In genomic region chr2:152924128-152924527, GRCm38 (mm10) we compare ENCODE assay signal across 28 mouse cellular contexts. TPM values are rescaled to one million over a fixed set of nuclear protein-coding genes. Genes with fewer than 3 reads are reported as not detected.
DNase-seq lines count a peak whose midpoint lies in the region; ATAC-seq and TF ChIP-seq lines count a peak whose summit lies in the region.
"Had no signal": no experiment of that assay in that cellular context is flagged by ENCODE, and none has a peak within 500 bp of the region (broad histone marks: within the 10 kb centered on the region; RNA-seq: fewer than 3 reads in every experiment).

No protein-coding gene starts in this region.

- TF ChIP-seq CTCF in gastrocnemius, adult 2 months (IDR thresholded peaks at IDR 0.05), result no peak
- TF ChIP-seq CTCF in embryonic fibroblast, embryonic 13.5 days (IDR thresholded peaks at IDR 0.05; ENCODE audit: borderline replicate concordance, insufficient read depth, low read length), result no peak

- H3K4me2 ChIP-seq in kidney, embryonic 15.5 days, result no peak overlapping the region
- H3K4me2 ChIP-seq: forebrain, embryonic 13.5 days; hindbrain, embryonic 15.5 days; liver, embryonic 13.5 days; midbrain, embryonic 13.5 days; neural tube, embryonic 12.5 days had no signal

- peak; percentile 31; the same call in 1 of the 2 replicates for ATAC-seq in kidney, embryonic 15.5 days (replicated peaks; ENCODE audit: low FRiP score)
- ATAC-seq: forebrain, embryonic 13.5 days; midbrain, embryonic 13.5 days had no signal

- intact Hi-C loops in gastrocnemius, adult 2 months (cut with DNase I), result no loop called here
- intact Hi-C loops in gastrocnemius, postnatal 14 days (cut with DNase I; ENCODE audit: low total_unique reads), result no loop called here

- H3K4me1 ChIP-seq in kidney, embryonic 15.5 days, result peaks cover 62% of the 10 kb centered on the region
- peaks cover 31% of the 10 kb centered on the region for H3K4me1 ChIP-seq in embryonic fibroblast, embryonic 13.5 days (ENCODE audit: control insufficient read depth, insufficient read depth, low read length)
- H3K4me1 ChIP-seq: hindbrain, embryonic 15.5 days; midbrain, embryonic 13.5 days had no signal

- no peak overlapping the region for H3K9ac ChIP-seq in kidney, embryonic 15.5 days
- H3K9ac ChIP-seq: forebrain, embryonic 13.5 days; hindbrain, embryonic 15.5 days; liver, embryonic 13.5 days; midbrain, embryonic 13.5 days; neural tube, embryonic 12.5 days had no signal

- peak; percentile 55 for DNase-seq in gastrocnemius, adult 2 months
- no peak for DNase-seq in gastrocnemius, postnatal 14 days
- no peak for DNase-seq in kidney, adult 11 months
- peak; percentile 6 for DNase-seq in MEL-GATA-1-ER (ENCODE audit: extremely low read depth, low read depth)
- DNase-seq in ovary, postnatal 36 days (ENCODE audit: low spot score), result no peak
- DNase-seq: adrenal gland, postnatal 25 days; B cell, adult 2 months; heart, postnatal 36 days; kidney, postnatal 14 days; liver, embryonic 13.5 days; lung, adult 2 months; thymus, postnatal 14 days had no signal

- 31% methylated on average over 8 of the region's 8 CpGs for WGBS in kidney, embryonic 15.5 days

- TF ChIP-seq POLR2A in embryonic fibroblast, embryonic 13.5 days (IDR thresholded peaks at IDR 0.05; ENCODE audit: low read depth, low read length), result no peak

- H3K9me3 ChIP-seq in kidney, embryonic 15.5 days (replicated peaks), result no peaks in the 10 kb centered on the region
- H3K9me3 ChIP-seq: forebrain, embryonic 13.5 days; G1E; hindbrain, embryonic 15.5 days; liver, embryonic 13.5 days; midbrain, embryonic 13.5 days; neural tube, embryonic 12.5 days had no signal

- no peak overlapping the region for H3K4me3 ChIP-seq in gastrocnemius, adult 2 months
- H3K4me3 ChIP-seq in kidney, embryonic 15.5 days (replicated peaks), result no peak overlapping the region
- no peak overlapping the region for H3K4me3 ChIP-seq in embryonic fibroblast, embryonic 13.5 days (ENCODE audit: insufficient read depth, low read length)
- H3K4me3 ChIP-seq: forebrain, embryonic 13.5 days; hindbrain, embryonic 15.5 days; liver, embryonic 13.5 days; midbrain, embryonic 13.5 days; neural tube, embryonic 12.5 days had no signal

- no peaks in the 10 kb centered on the region for H3K27me3 ChIP-seq in kidney, embryonic 15.5 days
- H3K27me3 ChIP-seq: CH12.LX; forebrain, embryonic 13.5 days; hindbrain, embryonic 15.5 days; liver, embryonic 13.5 days; midbrain, embryonic 13.5 days; neural tube, embryonic 12.5 days had no signal

- H3K27ac ChIP-seq in gastrocnemius, adult 2 months, result peak overlapping the region; percentile 86
- H3K27ac ChIP-seq in kidney, embryonic 15.5 days, result peak overlapping the region; percentile 85; the same call in 1 of the 2 replicates
- H3K27ac ChIP-seq in embryonic fibroblast, embryonic 13.5 days (ENCODE audit: insufficient read depth, low read length), result peak overlapping the region; percentile 24; the same call in 1 of the 2 replicates
- H3K27ac ChIP-seq: forebrain, embryonic 13.5 days; hindbrain, embryonic 15.5 days; liver, embryonic 13.5 days; midbrain, embryonic 13.5 days; neural tube, embryonic 12.5 days had no signal

- H3K36me3 ChIP-seq in kidney, embryonic 15.5 days, result no peaks in the 10 kb centered on the region
- H3K36me3 ChIP-seq: G1E; hindbrain, embryonic 15.5 days; liver, embryonic 13.5 days; midbrain, embryonic 13.5 days; neural tube, embryonic 12.5 days had no signal

RNA-seq across cellular contexts. Expression of gene Foxs1, which starts 8.9 kb away (rescaled TPM):
- total RNA-seq in gastrocnemius, adult 2 months (2021), result 1 to 10 TPM; 1.4 to 1.7 TPM
- total RNA-seq in gastrocnemius, postnatal 14 days (2021), result 1 to 10 TPM; 4.2 to 5.6 TPM
- 5.1 and 6.9 TPM in 2 replicates for polyA plus RNA-seq in kidney, embryonic 15.5 days (2015; fragmentation: Nextera tagmentation; extraction: Ambion mirVana)
- 12.2 and 30.1 TPM in 2 replicates for polyA plus RNA-seq in embryonic fibroblast, embryonic 13.5 days (2011; ENCODE audit: insufficient read length, low read depth, missing spikeins)
- total RNA-seq: common myeloid progenitor, adult 5-6 weeks; G1E; megakaryocyte, adult 5-6 weeks had no signal
- polyA plus RNA-seq: G1E had no signal

RNA-seq across cellular contexts. Expression of gene Mylk2, which starts 13.0 kb away (rescaled TPM):
- 100 to 1,000 TPM; 445 to 720 TPM for total RNA-seq in gastrocnemius, adult 2 months (2021)
- 100 to 1,000 TPM; 150 to 230 TPM for total RNA-seq in gastrocnemius, postnatal 14 days (2021)
- 0.43 and 0.77 TPM in 2 replicates for polyA plus RNA-seq in kidney, embryonic 15.5 days (2015; fragmentation: Nextera tagmentation; extraction: Ambion mirVana)
- 0.93 and 1.1 TPM in 2 replicates for polyA plus RNA-seq in embryonic fibroblast, embryonic 13.5 days (2011; ENCODE audit: insufficient read length, low read depth, missing spikeins)
- total RNA-seq: adrenal gland, postnatal 25 days; common myeloid progenitor, adult 5-6 weeks; layer of hippocampus, adult 8-10 months; left cerebral cortex, postnatal 25 days; megakaryocyte, adult 5-6 weeks had no signal
- polyA plus RNA-seq: brain, embryonic 14.5 days; forebrain, embryonic 13.5 days; G1E; heart, embryonic 14.5 days; liver, embryonic 13.5 days; neural tube, embryonic 12.5 days; testis, adult 2 months had no signal

RNA-seq across cellular contexts. Expression of gene Dusp15, which starts 27.4 kb away (rescaled TPM):
- under 1 TPM; 0.45 to 0.61 TPM for total RNA-seq in gastrocnemius, adult 2 months (2021)
- 1 to 10 TPM in 1 of 2 experiments, under 1 TPM in 1; 0.62 to 3.3 TPM for total RNA-seq in gastrocnemius, postnatal 14 days (2021)
- polyA plus RNA-seq in kidney, embryonic 15.5 days (2015; fragmentation: Nextera tagmentation; extraction: Ambion mirVana), result 3.0 and 3.1 TPM in 2 replicates
- 2.2 and 3.5 TPM in 2 replicates for polyA plus RNA-seq in embryonic fibroblast, embryonic 13.5 days (2011; ENCODE audit: insufficient read length, low read depth, missing spikeins)
- total RNA-seq: common myeloid progenitor, adult 5-6 weeks; heart, postnatal 36 days; megakaryocyte, adult 5-6 weeks had no signal
- polyA plus RNA-seq: G1E; heart, embryonic 14.5 days; liver, embryonic 13.5 days had no signal

RNA-seq across cellular contexts. Expression of gene Ttll9, which starts 38.2 kb away (rescaled TPM):
- total RNA-seq in gastrocnemius, adult 2 months (2021), result not detected
- not detected for total RNA-seq in gastrocnemius, postnatal 14 days (2021)
- polyA plus RNA-seq in kidney, embryonic 15.5 days (2015; fragmentation: Nextera tagmentation; extraction: Ambion mirVana), result 1.1 and 1.6 TPM in 2 replicates
- polyA plus RNA-seq in embryonic fibroblast, embryonic 13.5 days (2011; ENCODE audit: insufficient read length, low read depth, missing spikeins), result not detected in 2 replicates
- total RNA-seq: adrenal gland, postnatal 25 days; G1E; gastrocnemius, adult 18-20 months; heart, postnatal 36 days had no signal
- polyA plus RNA-seq: G1E had no signal

Comparison
In these comparisons a context has a peak if more than half of its experiments do, and no peak if none do; other contexts are left out.
1. DNase-seq: peak in gastrocnemius, adult 2 months (single experiment) and MEL-GATA-1-ER (single experiment); none in gastrocnemius, postnatal 14 days (single experiment), kidney, adult 11 months (single experiment) and ovary, postnatal 36 days (single experiment).
2. H3K27ac ChIP-seq: peak in every context shown above with its lines; median percentile 86 in gastrocnemius, adult 2 months; 85 in kidney, embryonic 15.5 days; 24 in embryonic fibroblast, embryonic 13.5 days.